Mouse (Mus musculus) ES-E14 (cell line): ENCODE data around the gene A930017K11Rik. TPM values are rescaled to one million over a fixed set of nuclear protein-coding genes. Genes with fewer than 3 reads are reported as not detected.

Source experiments
- DNase-seq: peaks from one replicate; pipeline ENCODE4 v3.0.0-alpha.2; 2013; ENCODE audit warnings: low read depth, low spot score
- H3K27ac ChIP-seq: 2 replicates; pipeline ENCODE4 v1.5.1; 2012; ENCODE audit warnings: low read depth, mild to moderate bottlenecking, low read length, moderate library complexity, mixed read lengths; ENCODE audit not compliant: poor library complexity, insufficient read depth, severe bottlenecking
- H3K36me3 ChIP-seq: 2 replicates; pipeline ENCODE4 v1.6.1; 2012; ENCODE audit warnings: mild to moderate bottlenecking, low read length, moderate library complexity, mixed read lengths; ENCODE audit not compliant: control insufficient read depth, poor library complexity, insufficient read depth, severe bottlenecking
- H3K4me1 ChIP-seq, 2 experiments: fragments of 150-350 bp in 1 of 2; sonication (generic) in 1 of 2; 2 replicates each; pipeline ENCODE4 v1.6.1; 2012; ENCODE audit warnings: low read length in 2 of 2, mild to moderate bottlenecking in 1 of 2, mixed read lengths in 1 of 2; ENCODE audit not compliant: control insufficient read depth in 2 of 2, insufficient read depth in 2 of 2, poor library complexity in 1 of 2
- H3K4me3 ChIP-seq, 2 experiments: fragments of 150-350 bp in 1 of 2; sonication (generic) in 1 of 2; 2 replicates each; pipeline ENCODE4 v1.5.1; 2012; ENCODE audit warnings: low read length in 2 of 2, low read depth in 1 of 2, mild to moderate bottlenecking in 1 of 2, mixed read lengths in 1 of 2; ENCODE audit not compliant: insufficient read depth in 1 of 2, poor library complexity in 1 of 2, severe bottlenecking in 1 of 2
- H3K9ac ChIP-seq: 2 replicates; pipeline ENCODE4 v1.6.1; 2012; ENCODE audit warnings: low read depth, mild to moderate bottlenecking, low read length, mixed read lengths; ENCODE audit not compliant: poor library complexity, insufficient read depth, severe bottlenecking
- H3K9me3 ChIP-seq: fragments of 150-350 bp; sonication (generic); 2 replicates; pipeline ENCODE4 v1.6.1; 2012; ENCODE audit warnings: low read depth, mild to moderate bottlenecking, low read length; ENCODE audit not compliant: control insufficient read depth, insufficient read depth
- CHD2 ChIP-seq: IDR thresholded peaks from 2 replicates; pipeline ENCODE4 v1.6.1; 2014; ENCODE audit warnings: mild to moderate bottlenecking, low read depth, low read length, inconsistent platforms
- HCFC1 ChIP-seq: IDR thresholded peaks from 2 replicates; pipeline ENCODE4 v1.6.1; 2012; ENCODE audit warnings: low read length, inconsistent platforms, borderline replicate concordance; ENCODE audit not compliant: insufficient read depth
- MAFK ChIP-seq: IDR thresholded peaks from 2 replicates; pipeline ENCODE4 v1.6.1; 2014; ENCODE audit warnings: mild to moderate bottlenecking, low read depth, low read length, inconsistent platforms; ENCODE audit not compliant: insufficient read depth
- ZC3H11A ChIP-seq: IDR thresholded peaks from 2 replicates; pipeline ENCODE4 v1.6.1; 2012; ENCODE audit warnings: low read depth, mild to moderate bottlenecking, inconsistent platforms, low read length, borderline replicate concordance
- ZNF384 ChIP-seq: IDR thresholded peaks from 2 replicates; pipeline ENCODE4 v1.6.1; 2012; ENCODE audit warnings: low read depth, low read length, inconsistent platforms
- in situ Hi-C, 2 experiments: fragments of 600-800 bp; cut with MboI; formaldehyde crosslinking; loops; one replicate each; pipeline ENCODE4 v1.15.1; 2025; ENCODE audit warnings: low sequenced_read_pairs in 2 of 2, inconsistent platforms in 1 of 2; ENCODE audit not compliant: unreplicated experiment in 2 of 2
- total RNA-seq: library from RNA; depleted of rRNA; stranded (reverse); fragments of 300-350 nt; gene quantifications from 2 replicates; pipeline ENCODE4 v1.2.3, GENCODE M21; 2012

Gene A930017K11Rik
- total RNA-seq, 1 experiment = not detected

DNA sequence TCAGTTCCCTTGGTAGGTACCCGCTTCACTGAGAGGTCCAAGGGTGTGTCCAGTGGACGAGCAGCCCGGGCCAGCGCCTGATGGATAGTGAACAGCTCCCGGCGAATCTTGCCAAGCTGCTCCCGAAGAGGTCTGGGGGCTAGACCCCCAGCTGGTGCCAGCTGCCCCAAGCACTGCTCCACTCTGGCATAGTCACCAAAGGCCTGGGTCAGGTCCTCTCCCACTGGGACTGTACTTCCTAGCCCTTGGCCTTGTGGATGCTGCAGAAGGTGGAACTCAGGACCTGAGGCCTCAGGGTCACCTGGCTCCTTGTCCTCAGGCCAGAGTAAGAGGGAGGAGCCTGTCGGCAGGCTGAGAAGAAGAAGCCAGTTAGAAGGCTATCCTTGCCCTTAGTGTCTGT lies 5.5 kb downstream of the A930017K11Rik start:
- in situ Hi-C loops = no loop called here
- Histone ChIP-seq H3K4me1 (peaks cover 0 to 19% of the 10 kb centered on the region in 2 experiments; a peak in 2 of 4 replicates), H3K4me3 (no peak overlapping the region), H3K36me3 (no peaks in the 10 kb centered on the region), H3K27ac (no peak overlapping the region), H3K9me3 (no peaks in the 10 kb centered on the region), H3K9ac (no peak overlapping the region)
- DNase-seq = no peak
- TF ChIP-seq ZNF384 (no peak), HCFC1 (no peak), CHD2 (no peak), MAFK (no peak), ZC3H11A (no peak)

DNA sequence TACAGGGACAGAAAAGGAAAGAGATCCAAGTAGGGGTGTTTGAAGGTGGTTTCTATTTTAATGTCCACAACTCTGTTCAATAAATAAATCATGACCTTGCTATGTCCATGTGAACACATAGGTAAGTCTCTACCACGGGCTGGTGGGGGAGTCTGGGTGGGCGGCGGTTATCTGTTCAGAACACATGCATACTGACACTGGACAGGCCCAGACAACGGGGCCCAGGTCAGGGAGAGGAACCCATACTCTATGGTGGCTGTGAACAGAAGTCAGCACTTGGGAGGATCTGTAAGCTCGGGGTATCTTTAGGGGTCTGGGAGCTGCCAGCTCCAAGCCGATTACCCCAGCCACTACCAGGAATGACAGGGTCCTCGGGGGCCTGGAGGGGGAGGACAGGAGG lies 6.0 kb downstream of the A930017K11Rik start:
- Histone ChIP-seq H3K36me3 (no peaks in the 10 kb centered on the region), H3K27ac (no peak overlapping the region), H3K9ac (no peak overlapping the region), H3K4me3 (no peak overlapping the region), H3K4me1 (peaks cover 0 to 19% of the 10 kb centered on the region in 2 experiments; a peak in 2 of 4 replicates), H3K9me3 (no peaks in the 10 kb centered on the region)
- TF ChIP-seq ZNF384 = no peak
- TF ChIP-seq HCFC1 = no peak
- TF ChIP-seq ZC3H11A = no peak
- no peak for DNase-seq
- in situ Hi-C loops = no loop called here

DNA sequence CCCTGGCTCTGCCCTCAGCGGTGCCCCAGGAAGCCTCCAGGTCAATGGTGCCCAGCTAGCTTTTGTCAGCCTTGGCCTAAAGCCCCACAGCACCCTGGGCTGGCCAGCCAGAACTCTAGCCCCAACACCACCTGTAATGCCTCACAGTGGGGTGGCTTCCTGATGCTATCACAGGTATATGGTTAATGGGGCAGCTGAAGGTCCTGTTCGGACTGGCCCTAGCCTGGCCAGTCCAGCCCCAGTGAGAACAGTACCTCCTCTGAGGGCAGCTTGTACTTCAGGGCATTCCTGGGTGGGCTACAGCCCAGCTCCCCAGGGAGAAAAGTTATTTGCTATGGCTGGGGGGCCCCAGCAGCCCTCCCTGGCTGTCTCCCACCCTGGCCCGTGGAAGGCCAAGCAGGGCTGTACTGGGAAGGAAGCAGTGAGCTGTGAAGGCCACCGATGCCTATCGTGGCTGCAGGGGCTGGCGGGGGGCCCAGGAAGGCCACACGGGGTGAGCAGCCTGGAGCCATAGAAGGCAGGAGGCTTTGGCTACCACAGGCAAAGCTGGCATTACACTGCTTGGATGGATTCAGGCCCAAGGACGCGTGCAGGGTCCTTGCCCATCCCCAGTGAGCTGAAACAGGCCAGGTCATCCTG lies 6.7 kb downstream of the A930017K11Rik start:
- Histone ChIP-seq H3K27ac (no peak overlapping the region), H3K4me3 (no peak overlapping the region), H3K36me3 (no peaks in the 10 kb centered on the region), H3K9me3 (no peaks in the 10 kb centered on the region), H3K4me1 (peaks cover 2 to 21% of the 10 kb centered on the region in 2 experiments; a peak in 2 of 4 replicates), H3K9ac (no peak overlapping the region)
- DNase-seq = no peak
- in situ Hi-C loops = no loop called here
- TF ChIP-seq ZC3H11A (no peak), MAFK (no peak), CHD2 (no peak), HCFC1 (no peak), ZNF384 (no peak)

DNA sequence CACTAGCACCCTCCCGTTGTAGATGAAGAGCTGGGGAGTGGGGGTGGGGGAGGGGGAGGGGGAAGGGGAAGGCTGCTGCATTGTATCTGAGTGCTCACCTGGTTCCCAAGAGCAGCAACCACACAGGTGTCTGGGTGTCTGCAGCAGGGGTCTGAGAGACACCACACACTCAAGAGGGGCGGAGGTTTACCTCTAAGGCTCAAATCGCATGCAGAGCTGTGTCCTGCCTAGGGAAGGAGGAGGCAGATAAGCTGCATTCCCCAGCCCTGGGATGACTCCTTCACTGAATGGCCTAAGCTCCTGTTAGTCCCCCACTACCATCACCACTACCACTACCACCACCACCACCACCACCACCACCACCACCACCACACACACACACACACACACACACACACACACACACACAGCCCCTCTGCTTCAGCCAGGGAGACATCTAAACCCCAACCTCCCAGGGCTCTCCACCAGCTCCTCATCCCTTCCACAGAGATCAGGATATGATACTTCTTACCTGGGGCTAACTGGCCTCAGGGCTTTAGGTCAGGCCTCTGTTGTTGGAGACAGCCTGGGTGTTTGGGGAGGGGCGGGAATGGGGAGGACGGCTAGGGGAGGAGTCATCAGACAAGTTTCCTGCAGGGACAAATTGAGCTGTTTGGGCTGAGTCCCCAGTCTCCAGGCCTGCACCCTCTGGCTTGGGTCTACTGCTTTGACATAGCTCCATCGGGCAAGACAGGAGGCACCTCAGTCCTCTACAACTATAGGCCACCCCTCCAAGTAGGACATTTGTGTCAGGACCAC lies 7.8 kb downstream of the A930017K11Rik start, which contains the start of the genes Pigq and Nhlrc4:
Gene Pigq, minus strand, starts transcription at position 571 of the 798 bp plus-strand sequence.
Gene Nhlrc4, minus strand, starts transcription at position 596 of the 798 bp plus-strand sequence.
- TF ChIP-seq HCFC1 (no peak), ZNF384 (no peak), MAFK (no peak), CHD2 (no peak), ZC3H11A (no peak)
- no peaks in the 10 kb centered on the region for H3K9me3 ChIP-seq
- DNase-seq = no peak
- H3K4me1 ChIP-seq = peaks cover 3 to 23% of the 10 kb centered on the region in 2 experiments; a peak in 2 of 4 replicates
- no peak within 1 kb of the TSS for H3K4me3 ChIP-seq
- no peak within 1 kb of the TSS; the same call in 1 of the 2 replicates for H3K27ac ChIP-seq
- in situ Hi-C loops = no loop called here
- H3K36me3 ChIP-seq = no peaks in the 10 kb centered on the region
- H3K9ac ChIP-seq = no peak within 1 kb of the TSS
